Comparison of ENCODE assay signal across 12 mouse cellular contexts in genomic region chr12:75313992-75314391, GRCm38 (mm10).
"Had no signal": no experiment of that assay in that cellular context is flagged by ENCODE, and none has a peak within 500 bp of the region (broad histone marks: within the 10 kb centered on the region; RNA-seq: fewer than 3 reads in every experiment).

No protein-coding gene starts in this region.

- H3K4me3 ChIP-seq: layer of hippocampus, adult 2 months; liver, embryonic 13.5 days; megakaryocyte, embryonic 14.5 days; midbrain, embryonic 15.5 days; neural tube, embryonic 12.5 days had no signal

- H3K27ac ChIP-seq: layer of hippocampus, adult 2 months; liver, embryonic 13.5 days; midbrain, embryonic 15.5 days; neural tube, embryonic 12.5 days; stomach, postnatal 0 days had no signal

- H3K36me3 ChIP-seq: liver, embryonic 13.5 days; midbrain, embryonic 15.5 days; neural tube, embryonic 12.5 days had no signal

- H3K9ac ChIP-seq: liver, embryonic 13.5 days; liver, postnatal 0 days; midbrain, embryonic 15.5 days; neural tube, embryonic 12.5 days had no signal

- H3K4me1 ChIP-seq: midbrain, embryonic 15.5 days had no signal

- H3K27me3 ChIP-seq: megakaryocyte, embryonic 14.5 days; midbrain, embryonic 15.5 days; neural tube, embryonic 12.5 days had no signal

- DNase-seq: kidney, adult 18-20 months; kidney, postnatal 4 days; liver; liver, embryonic 13.5 days; liver, postnatal 0 days; lung, postnatal 36 days; thymus, postnatal 4 days had no signal

- ATAC-seq: liver, postnatal 0 days; midbrain, embryonic 15.5 days had no signal
